Mouse (Mus musculus): Measurements from ENCODE around the gene Fam151b.

Gene Fam151b

GRCm38 (mm10) chr13:92419630-92420029 lies 64.2 kb downstream of the Fam151b start:
- DNase-seq (ENCODE audit: low spot score in 2 of 2) = no peak

GRCm38 (mm10) chr13:92410486-92410885 lies 73.3 kb downstream of the Fam151b start:
- DNase-seq (ENCODE audit: low spot score in 2 of 2) = no peak

GRCm38 (mm10) chr13:92403496-92403895 lies 80.3 kb downstream of the Fam151b start:
- DNase-seq (ENCODE audit: low spot score in 2 of 2) = no peak

GRCm38 (mm10) chr13:92402063-92402462 lies 81.8 kb downstream of the Fam151b start:
- no peak for DNase-seq (ENCODE audit: low spot score in 2 of 2)

Data from right cerebral cortex, postnatal 10 days (tissue).